Mouse (Mus musculus) inflammation-experienced regulatory T-cells, adult 6 months (primary cell): ENCODE measurements around the gene Acap3. TPM values are rescaled to one million over a fixed set of nuclear protein-coding genes. Genes with fewer than 3 reads are reported as not detected.

Experiments used
- ATAC-seq: one replicate; pipeline ENCODE4 v1.8.0; 2017
- polyA plus RNA-seq, 3 experiments: library from polyadenylated mRNA; unstranded; fragments of 100-300 nt; shearing (Covaris generic); gene quantifications; one replicate each; pipeline ENCODE4 v1.2.1; 2017

Gene Acap3
- polyA plus RNA-seq, 3 experiments from 2014 or later, result 4.0 to 9.1 (median 5.8) TPM

DNA sequence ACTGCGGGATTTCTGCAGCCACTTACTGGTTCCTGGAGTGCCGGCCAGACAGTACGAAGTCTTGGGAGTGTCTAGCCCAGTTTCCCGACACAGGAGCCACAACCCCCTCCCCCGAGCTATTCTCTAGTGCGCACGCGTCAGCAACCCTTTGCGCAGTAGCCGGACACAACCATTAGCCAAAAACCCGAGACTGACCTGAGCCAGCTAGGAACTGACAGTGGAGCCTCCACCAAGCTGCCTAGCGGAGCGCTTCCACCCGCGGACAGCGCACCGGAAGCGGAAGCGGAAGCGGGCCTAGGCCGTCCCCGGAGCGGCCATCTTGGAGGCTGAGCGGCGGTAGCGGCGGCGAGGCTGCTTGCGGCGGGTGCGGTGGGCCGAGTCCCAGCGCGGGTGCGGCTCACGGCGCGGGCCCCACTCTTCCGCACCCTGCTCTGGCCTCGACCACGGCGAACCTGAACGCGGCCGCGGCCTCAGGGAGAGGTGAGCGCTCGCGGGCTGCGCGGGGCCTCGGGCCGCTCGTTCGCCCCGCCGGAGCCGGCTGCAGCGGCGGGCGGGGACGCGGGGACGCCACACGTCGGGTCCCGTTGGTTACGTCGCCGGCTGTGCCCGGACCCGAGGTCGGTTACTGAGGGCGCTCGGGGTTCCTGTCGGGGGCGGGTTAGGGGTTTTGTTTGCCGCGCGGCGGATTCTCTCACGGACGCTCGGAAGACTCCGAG, 52.1 kb downstream of the Acap3 start, which contains the start of gene Ube2j2:
Gene Ube2j2 (plus strand): TSS at position 298 of the 716 bp plus-strand sequence.
- ATAC-seq, result peak; percentile 90

DNA sequence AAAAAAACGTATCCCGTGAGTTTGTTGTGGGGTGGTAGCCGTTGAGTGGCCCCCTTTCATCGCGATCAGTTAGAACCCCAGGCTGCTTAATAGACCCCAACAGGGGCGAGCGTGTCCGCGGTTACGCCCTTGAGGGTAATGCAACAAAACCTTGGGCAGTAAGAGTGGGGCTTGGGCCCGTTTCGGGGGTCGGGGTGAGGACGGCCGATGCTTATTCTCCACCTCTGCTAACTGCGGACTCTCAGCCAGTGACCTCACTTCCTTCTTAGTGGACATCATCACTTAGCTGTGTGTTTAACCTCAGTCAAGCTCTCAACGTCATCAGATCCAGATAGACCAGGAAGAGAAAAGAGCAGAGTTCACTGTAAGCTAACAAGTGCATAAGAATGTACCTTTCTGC, 52.6 kb downstream of the Acap3 start:
- ATAC-seq, result no peak

DNA sequence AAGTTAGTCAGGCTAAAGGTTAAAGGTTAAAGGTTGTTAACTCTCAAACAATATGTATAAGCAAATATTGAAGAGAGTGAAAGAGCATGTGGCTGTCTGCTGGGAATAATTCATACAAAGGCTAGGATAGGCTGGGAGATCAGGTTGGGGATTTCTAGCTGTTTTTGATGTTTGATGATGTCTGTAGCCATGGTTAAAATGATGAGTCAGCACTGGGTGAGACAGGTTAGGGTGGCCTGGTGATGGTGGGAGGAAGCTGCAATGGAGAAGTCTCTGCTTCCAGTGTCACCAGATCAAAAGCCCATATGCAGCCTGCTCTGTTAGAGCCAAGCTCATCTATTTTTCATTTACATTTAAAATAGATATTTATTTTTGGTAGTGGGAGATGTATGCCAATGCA, 55.5 kb downstream of the Acap3 start:
- ATAC-seq, result no peak

DNA sequence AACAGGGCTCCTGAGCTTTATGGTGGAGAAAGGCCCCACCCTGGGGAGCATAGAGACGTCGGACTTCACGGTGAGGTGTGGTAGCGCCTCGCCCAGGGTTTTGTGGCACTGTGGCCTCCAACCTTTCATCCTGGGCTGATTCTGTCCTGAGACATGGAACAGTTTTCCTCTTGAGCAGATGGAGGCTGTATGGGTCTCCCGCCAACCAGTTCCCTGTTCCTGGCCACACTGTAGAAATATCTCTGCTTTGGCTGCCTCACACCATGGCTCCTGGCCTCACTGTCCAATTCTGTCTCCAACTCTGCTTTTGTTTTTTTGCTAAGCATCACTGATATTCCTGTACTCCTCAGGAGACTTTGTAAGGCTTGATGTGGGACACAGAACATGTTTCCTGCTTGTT, 63.9 kb downstream of the Acap3 start:
- ATAC-seq, result no peak

Other genes with a start within 250 kb of the Acap3 start
- gene Gm10563, start 246.4 kb upstream of the Acap3 start, polyA plus RNA-seq, result 1 to 10 TPM in 1 of 3 experiments, not detected in 2; 1.7 TPM
- gene Mmp23, start 238.4 kb upstream of the Acap3 start, polyA plus RNA-seq, result not detected
- 1 to 10 TPM; 3.1 to 5.2 (median 3.9) TPM for gene Mib2, start 222.6 kb upstream of the Acap3 start, polyA plus RNA-seq
- gene Fndc10, start 197.5 kb upstream of the Acap3 start, polyA plus RNA-seq, result 1 to 10 TPM in 1 of 3 experiments, under 1 TPM in 2; 0.16 to 1.6 (median 0.96) TPM
- 100 to 1,000 TPM; 145 to 170 (median 154) TPM for gene Ssu72, start 187.0 kb upstream of the Acap3 start, polyA plus RNA-seq
- gene Tmem240, start 157.0 kb upstream of the Acap3 start, polyA plus RNA-seq, result under 1 TPM; 0.13 to 0.16 (median 0.13) TPM
- 10 to 100 TPM in 2 of 3 experiments, 1 to 10 TPM in 1; 9.8 to 27.2 (median 21.7) TPM for gene Atad3a, start 130.7 kb upstream of the Acap3 start, polyA plus RNA-seq
- gene Vwa1, start 117.1 kb upstream of the Acap3 start, polyA plus RNA-seq, result under 1 TPM in 1 of 3 experiments, not detected in 2; 0.09 TPM
- not detected for gene Tmem88b, start 105.9 kb upstream of the Acap3 start, polyA plus RNA-seq
- gene Ankrd65, start 101.4 kb upstream of the Acap3 start, polyA plus RNA-seq, result not detected
- 100 to 1,000 TPM; 105 to 200 (median 117) TPM for gene Mrpl20, start 88.9 kb upstream of the Acap3 start, polyA plus RNA-seq
- 100 to 1,000 TPM in 2 of 3 experiments, 10 to 100 TPM in 1; 83.8 to 128 (median 117) TPM for gene Ccnl2, start 79.3 kb upstream of the Acap3 start, polyA plus RNA-seq
- gene Aurkaip1, start 60.5 kb upstream of the Acap3 start, polyA plus RNA-seq, result 100 to 1,000 TPM; 206 to 219 (median 211) TPM
- 10 to 100 TPM in 2 of 3 experiments, under 1 TPM in 1; 0.69 to 18.3 (median 16.4) TPM for gene Mxra8, start 52.1 kb upstream of the Acap3 start, polyA plus RNA-seq
- 1 to 10 TPM; 2.0 to 3.8 (median 3.5) TPM for gene Dvl1, start 44.4 kb upstream of the Acap3 start, polyA plus RNA-seq
- gene Tas1r3, start 28.5 kb upstream of the Acap3 start, polyA plus RNA-seq, result under 1 TPM; 0.16 to 0.40 (median 0.30) TPM
- gene Cptp, start 22.4 kb upstream of the Acap3 start, polyA plus RNA-seq, result 10 to 100 TPM; 14.2 to 19.2 (median 19.1) TPM
- 10 to 100 TPM; 81.9 to 88.2 (median 86.6) TPM for gene Ints11, start 22.3 kb upstream of the Acap3 start, polyA plus RNA-seq
- gene Pusl1, start within 50 bp of the Acap3 start, polyA plus RNA-seq, result 10 to 100 TPM; 14.1 to 20.3 (median 15.8) TPM
- gene Ube2j2, start 52.0 kb downstream of the Acap3 start, polyA plus RNA-seq, result 10 to 100 TPM; 19.3 to 30.8 (median 29.6) TPM
- gene C1qtnf12, start 70.5 kb downstream of the Acap3 start, polyA plus RNA-seq, result 1 to 10 TPM; 3.0 to 6.9 (median 5.6) TPM
- gene B3galt6, start 100.8 kb downstream of the Acap3 start, polyA plus RNA-seq, result 1 to 10 TPM in 1 of 3 experiments, under 1 TPM in 2; 0.63 to 1.0 (median 0.90) TPM
- gene Sdf4, start 101.0 kb downstream of the Acap3 start, polyA plus RNA-seq, result 100 to 1,000 TPM; 489 to 506 (median 496) TPM
- gene Tnfrsf4, start 122.0 kb downstream of the Acap3 start, polyA plus RNA-seq, result 100 to 1,000 TPM; 682 to 810 (median 720) TPM
- 100 to 1,000 TPM; 603 to 779 (median 637) TPM for gene Tnfrsf18, start 134.3 kb downstream of the Acap3 start, polyA plus RNA-seq
- 1 to 10 TPM in 1 of 3 experiments, under 1 TPM in 2; 0.26 to 1.1 (median 0.55) TPM for gene Ttll10, start 167.6 kb downstream of the Acap3 start, polyA plus RNA-seq
- gene 9430015G10Rik, start 218.2 kb downstream of the Acap3 start, polyA plus RNA-seq, result 10 to 100 TPM in 2 of 3 experiments, 1 to 10 TPM in 1; 8.6 to 32.7 (median 20.0) TPM
- gene Rnf223, start 238.7 kb downstream of the Acap3 start, polyA plus RNA-seq, result not detected